Mouse (Mus musculus): Measurements from ENCODE around the gene Fam83g.

GRCm38 (mm10) chr11:61701696-61702095 is 17.8 kb downstream of the Fam83g start:
- TF ChIP-seq MYOG (IDR thresholded peaks at IDR 0.05; ENCODE audit: control insufficient read depth, extremely low read depth, insufficient read length) = no peak
- TF ChIP-seq CTCF (IDR thresholded peaks at IDR 0.05; ENCODE audit: control insufficient read depth, insufficient read depth, insufficient read length) = no peak
- no peak for TF ChIP-seq CEBPB (IDR thresholded peaks at IDR 0.05; ENCODE audit: low read depth)
- TF ChIP-seq USF1 (IDR thresholded peaks at IDR 0.05; ENCODE audit: low read depth) = no peak

Data from C2C12 (cell line).